Mouse (Mus musculus): ENCODE data around the gene Nat10. TPM values are rescaled to one million over a fixed set of nuclear protein-coding genes. Genes with fewer than 3 reads are reported as not detected.

The Nat10 gene
- polyA plus RNA-seq, 1 experiment from 2014 or later = 28.6 TPM

DNA sequence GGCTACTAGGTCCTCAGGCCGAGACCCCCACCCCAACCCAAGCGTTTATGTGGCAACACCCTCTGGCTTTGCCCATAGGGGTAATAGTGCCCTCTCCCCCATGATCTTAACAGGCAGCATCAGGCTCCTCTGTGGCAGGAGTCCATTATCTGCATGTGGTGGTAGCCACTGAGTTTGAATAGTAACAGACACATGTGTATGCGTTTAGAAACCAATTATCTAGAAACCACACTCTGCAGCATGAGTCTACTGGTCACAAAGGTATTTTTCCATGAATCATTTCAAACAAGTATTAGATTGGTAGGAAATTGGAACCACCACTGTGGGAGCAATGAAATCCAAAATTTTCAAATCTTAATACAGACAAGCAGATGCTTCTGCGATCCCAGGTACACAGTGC lies 75.5 kb downstream of the Nat10 start:
- Histone ChIP-seq H3K27ac (peak overlapping the region; percentile 81), H3K27me3 (no peaks in the 10 kb centered on the region), H3K9me3 (no peaks in the 10 kb centered on the region), H3K9ac (0 out of 2 replicates have a peak overlapping the region, but pooled peaks have one; percentile 13), H3K4me2 (replicated peaks) (peak overlapping the region; percentile 32), H3K36me3 (peaks cover 30% of the 10 kb centered on the region), H3K4me1 (peaks cover 37% of the 10 kb centered on the region), H3K4me3 (no peak overlapping the region)
- 42% methylated on average over 4 of the region's 4 CpGs for WGBS
- ATAC-seq (ENCODE audit: low FRiP score, low read depth) = peak; percentile 39; the same call in 1 of the 2 replicates

DNA sequence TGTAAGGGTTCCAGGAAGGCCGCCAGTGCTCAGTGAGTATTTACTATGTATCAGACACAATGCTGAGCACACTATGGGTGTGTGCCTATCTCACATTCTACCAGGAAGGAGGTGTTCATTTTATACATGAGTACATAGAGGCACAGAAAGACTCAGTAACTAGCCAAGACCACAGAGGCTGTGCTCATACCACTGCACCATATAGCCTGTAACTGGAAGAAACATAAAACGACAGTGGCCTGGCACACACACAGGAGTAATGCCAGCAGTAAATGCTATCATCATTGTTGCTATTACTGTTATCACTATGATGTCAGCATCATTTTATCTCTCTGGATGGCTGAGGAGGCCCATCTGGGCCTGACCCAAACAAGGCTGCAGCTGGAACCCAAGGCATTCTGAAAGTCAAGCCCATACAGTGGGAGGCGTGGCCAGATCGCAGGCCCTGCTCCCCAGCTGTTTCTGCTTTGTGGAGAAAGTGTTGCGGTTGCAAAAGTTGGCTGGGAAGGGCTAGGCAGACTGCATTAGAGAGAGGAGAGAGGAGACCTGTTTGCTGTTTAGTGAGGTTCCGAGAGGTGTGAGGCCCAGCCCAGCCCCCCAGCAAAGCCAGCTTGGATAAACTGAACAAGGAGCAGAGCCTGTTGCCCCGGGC lies 76.0 kb downstream of the Nat10 start:
- peak overlapping the region; percentile 32 for H3K4me2 ChIP-seq (replicated peaks)
- no peaks in the 10 kb centered on the region for H3K9me3 ChIP-seq
- H3K9ac ChIP-seq = 0 out of 2 replicates have a peak overlapping the region, but pooled peaks have one; percentile 13
- H3K27ac ChIP-seq = peak overlapping the region; percentile 81
- peak; percentile 80 for ATAC-seq (ENCODE audit: low FRiP score, low read depth)
- no peaks in the 10 kb centered on the region for H3K27me3 ChIP-seq
- peaks cover 33% of the 10 kb centered on the region for H3K4me1 ChIP-seq
- 30% methylated on average over 7 of the region's 7 CpGs for WGBS
- no peak overlapping the region for H3K4me3 ChIP-seq
- H3K36me3 ChIP-seq = peaks cover 28% of the 10 kb centered on the region

DNA sequence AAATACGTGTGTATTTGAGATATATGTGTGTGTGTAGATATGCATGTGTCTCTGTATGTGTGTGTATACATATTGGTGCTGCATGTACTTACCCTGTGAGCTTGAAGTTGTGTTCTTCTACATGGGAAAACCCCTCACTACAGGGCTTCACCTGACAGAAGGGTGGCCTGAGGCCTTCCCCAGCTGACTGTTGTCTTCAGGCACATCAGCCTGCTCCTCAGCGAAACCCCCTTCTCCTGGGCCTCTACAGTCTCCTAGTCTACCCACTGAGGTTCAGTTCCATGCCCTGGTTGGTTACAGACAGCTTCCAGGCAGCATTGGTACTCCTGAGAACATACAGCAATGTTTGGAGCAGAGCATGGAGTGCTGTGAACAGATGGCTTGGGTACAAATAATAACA lies 76.6 kb downstream of the Nat10 start:
- no peaks in the 10 kb centered on the region for H3K9me3 ChIP-seq

DNA sequence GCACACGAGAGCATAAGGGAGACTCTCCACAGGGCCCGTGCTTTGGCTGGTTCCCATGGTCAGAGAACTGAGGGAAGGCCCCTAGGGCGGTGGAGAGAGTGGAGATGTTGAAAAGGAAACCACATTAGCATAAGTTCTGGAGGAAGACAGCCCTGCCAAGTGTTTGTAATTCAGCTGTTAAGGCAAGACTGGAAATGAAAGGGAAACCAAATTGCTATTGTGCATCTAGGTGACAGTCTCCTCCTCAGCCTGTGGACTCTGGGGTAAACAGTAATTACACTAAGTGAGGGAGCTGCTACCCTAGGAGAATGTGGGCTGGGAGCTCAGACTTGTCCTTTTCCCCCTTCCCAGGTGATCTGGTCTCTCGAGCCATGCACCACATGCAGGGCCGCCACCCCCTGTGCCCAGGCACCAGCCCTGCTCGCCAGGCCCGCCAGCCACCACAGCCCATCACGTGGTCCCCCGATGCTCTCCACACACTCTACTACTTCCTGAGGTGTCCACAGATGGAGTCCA lies 78.1 kb downstream of the Nat10 start:
- Histone ChIP-seq H3K4me1 (peaks cover 51% of the 10 kb centered on the region), H3K9ac (no peak overlapping the region), H3K27me3 (0 out of 2 replicates have a peak, but pooled peaks cover 2% of the 10 kb centered on the region), H3K36me3 (peaks cover 14% of the 10 kb centered on the region; the same call in 1 of the 2 replicates), H3K27ac (no peak overlapping the region), H3K4me3 (no peak overlapping the region), H3K4me2 (replicated peaks) (no peak overlapping the region), H3K9me3 (no peaks in the 10 kb centered on the region)
- WGBS = 83% methylated on average over 9 of the region's 9 CpGs
- no peak for ATAC-seq (ENCODE audit: low FRiP score, low read depth)

More for the DNA sequence above, 76.6 kb downstream of the Nat10 start:
- Histone ChIP-seq H3K4me2 (replicated peaks) (no peak overlapping the region), H3K4me3 (no peak overlapping the region), H3K27me3 (no peaks in the 10 kb centered on the region), H3K4me1 (peaks cover 36% of the 10 kb centered on the region), H3K27ac (no peak overlapping the region), H3K9ac (no peak overlapping the region), H3K36me3 (peaks cover 23% of the 10 kb centered on the region)
- ATAC-seq (ENCODE audit: low FRiP score, low read depth) = no peak
- WGBS = 77% methylated on average over 2 of the region's 2 CpGs

DNA sequence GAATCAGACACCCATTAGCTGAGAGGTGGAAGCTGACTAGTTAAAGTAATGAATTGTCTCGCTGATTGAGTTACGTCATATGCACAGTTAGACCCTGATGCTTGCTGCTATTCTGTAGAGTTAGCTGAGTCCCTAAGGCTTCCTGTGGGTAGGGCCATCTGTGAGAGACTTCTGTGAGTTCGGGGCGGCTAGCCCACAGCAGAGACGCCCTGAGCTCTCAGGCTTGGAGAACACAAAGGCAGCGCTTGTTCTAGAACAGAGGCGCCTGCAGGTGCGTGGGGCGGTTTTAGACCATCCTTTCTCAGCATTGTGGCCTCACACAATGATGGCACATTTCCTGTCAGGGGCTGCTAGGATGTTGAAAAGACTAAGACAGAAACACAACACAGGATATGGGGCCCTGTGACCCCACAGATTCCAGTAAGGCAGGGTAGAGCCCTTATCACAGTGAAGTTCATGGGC lies 78.8 kb downstream of the Nat10 start:
- peaks cover 58% of the 10 kb centered on the region for H3K4me1 ChIP-seq
- 81% methylated on average over 9 of the region's 9 CpGs for WGBS
- no peak for ATAC-seq (ENCODE audit: low FRiP score, low read depth)

DNA sequence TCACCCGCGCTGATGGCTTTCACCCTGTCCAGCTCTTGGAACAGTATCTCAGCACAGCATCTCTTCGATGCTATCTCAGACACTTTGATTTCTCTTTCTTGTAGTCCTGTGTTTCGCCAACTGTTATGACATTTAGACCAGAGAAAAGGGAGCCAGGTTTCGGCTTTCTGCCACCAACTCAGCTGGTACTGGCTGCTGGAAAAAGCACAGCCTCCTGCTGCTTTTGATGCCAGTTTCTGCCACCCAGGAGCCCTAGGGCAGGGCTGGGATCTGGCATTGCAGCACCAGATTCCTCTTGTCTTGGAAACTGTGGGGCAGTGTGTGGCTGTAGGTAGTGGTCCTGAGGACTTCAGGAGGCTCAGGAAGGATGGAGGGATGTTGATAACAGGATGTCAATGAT lies 79.9 kb downstream of the Nat10 start:
- 84% methylated on average over 5 of the region's 5 CpGs for WGBS
- ATAC-seq (ENCODE audit: low FRiP score, low read depth) = no peak

More for the DNA sequence above, 78.8 kb downstream of the Nat10 start:
- Histone ChIP-seq H3K27me3 (0 out of 2 replicates have a peak, but pooled peaks cover 3% of the 10 kb centered on the region), H3K4me3 (no peak overlapping the region), H3K36me3 (peaks cover 10% of the 10 kb centered on the region; the same call in 1 of the 2 replicates), H3K9ac (no peak overlapping the region), H3K4me2 (replicated peaks) (no peak overlapping the region), H3K9me3 (no peaks in the 10 kb centered on the region), H3K27ac (no peak overlapping the region)

DNA sequence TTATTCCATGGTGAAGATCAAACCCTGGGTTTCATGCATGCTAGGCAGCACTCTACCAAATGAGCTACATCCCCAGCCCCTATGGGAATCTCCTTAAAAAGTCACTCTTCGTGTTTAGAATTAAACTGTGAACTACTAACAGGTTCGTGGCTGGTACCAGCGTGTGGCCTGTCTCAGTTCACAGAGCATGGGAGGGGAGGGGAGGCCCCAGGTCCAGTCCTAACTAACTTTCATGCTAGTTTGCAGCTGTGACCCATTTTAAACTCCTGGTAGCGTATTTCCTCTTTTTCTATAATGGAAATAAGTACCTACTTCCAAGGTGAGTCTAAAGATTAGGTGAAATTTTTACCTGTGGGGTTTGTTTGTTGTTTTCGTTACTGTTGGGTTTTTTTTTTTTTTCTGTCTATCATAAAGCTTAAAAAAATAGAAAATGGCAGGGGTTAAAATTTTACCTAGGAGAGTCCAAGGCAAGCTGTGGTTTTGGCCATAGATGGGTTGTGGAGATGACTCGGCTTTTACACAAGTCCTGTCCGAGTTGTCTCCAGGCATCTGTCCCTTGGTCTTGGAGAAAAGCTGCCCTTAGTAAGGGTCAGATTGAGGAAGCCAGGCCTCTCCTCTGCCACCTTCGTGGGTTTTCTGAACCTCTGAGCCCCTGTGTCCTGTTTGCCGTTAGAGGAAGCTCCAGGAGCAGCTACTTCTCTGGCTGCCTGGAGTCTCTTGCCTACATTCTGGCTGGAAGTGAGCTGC lies 80.5 kb downstream of the Nat10 start:
- no peak for ATAC-seq (ENCODE audit: low FRiP score, low read depth)
- Histone ChIP-seq H3K27me3 (0 out of 2 replicates have a peak, but pooled peaks cover 3% of the 10 kb centered on the region), H3K4me2 (replicated peaks) (no peak overlapping the region), H3K9ac (no peak overlapping the region), H3K36me3 (0 out of 2 replicates have a peak, but pooled peaks cover 6% of the 10 kb centered on the region), H3K27ac (no peak overlapping the region), H3K9me3 (no peaks in the 10 kb centered on the region), H3K4me3 (no peak overlapping the region), H3K4me1 (peaks cover 56% of the 10 kb centered on the region)
- 62% methylated on average over 9 of the region's 9 CpGs for WGBS

More for the DNA sequence above, 79.9 kb downstream of the Nat10 start:
- Histone ChIP-seq H3K9me3 (no peaks in the 10 kb centered on the region), H3K27ac (no peak overlapping the region), H3K4me1 (peaks cover 59% of the 10 kb centered on the region), H3K27me3 (0 out of 2 replicates have a peak, but pooled peaks cover 3% of the 10 kb centered on the region), H3K4me2 (replicated peaks) (no peak overlapping the region), H3K36me3 (0 out of 2 replicates have a peak, but pooled peaks cover 6% of the 10 kb centered on the region), H3K9ac (no peak overlapping the region), H3K4me3 (no peak overlapping the region)

DNA sequence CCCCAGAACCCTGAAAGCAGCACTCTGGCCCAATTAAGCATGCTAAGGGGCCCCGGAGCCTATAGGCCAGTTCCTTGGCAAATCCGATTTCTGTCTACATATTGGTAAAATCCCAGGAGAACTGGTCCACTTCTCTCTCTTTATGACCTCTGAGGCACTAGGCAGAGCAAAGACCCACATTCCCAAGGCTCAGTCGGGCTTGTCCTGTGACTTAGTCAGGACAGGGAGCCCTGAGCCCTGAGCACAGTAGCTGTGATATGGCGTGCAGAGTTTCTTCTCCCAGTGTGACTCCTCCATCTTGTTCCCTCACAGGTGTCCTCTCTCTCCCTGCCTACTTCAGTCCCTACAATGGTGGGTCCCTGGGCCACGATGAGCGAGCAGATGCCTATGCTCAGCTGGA lies 82.6 kb downstream of the Nat10 start:
- 82% methylated on average over 6 of the region's 6 CpGs for WGBS
- no peak for ATAC-seq (ENCODE audit: low FRiP score, low read depth)
- H3K4me1 ChIP-seq = peaks cover 43% of the 10 kb centered on the region

DNA sequence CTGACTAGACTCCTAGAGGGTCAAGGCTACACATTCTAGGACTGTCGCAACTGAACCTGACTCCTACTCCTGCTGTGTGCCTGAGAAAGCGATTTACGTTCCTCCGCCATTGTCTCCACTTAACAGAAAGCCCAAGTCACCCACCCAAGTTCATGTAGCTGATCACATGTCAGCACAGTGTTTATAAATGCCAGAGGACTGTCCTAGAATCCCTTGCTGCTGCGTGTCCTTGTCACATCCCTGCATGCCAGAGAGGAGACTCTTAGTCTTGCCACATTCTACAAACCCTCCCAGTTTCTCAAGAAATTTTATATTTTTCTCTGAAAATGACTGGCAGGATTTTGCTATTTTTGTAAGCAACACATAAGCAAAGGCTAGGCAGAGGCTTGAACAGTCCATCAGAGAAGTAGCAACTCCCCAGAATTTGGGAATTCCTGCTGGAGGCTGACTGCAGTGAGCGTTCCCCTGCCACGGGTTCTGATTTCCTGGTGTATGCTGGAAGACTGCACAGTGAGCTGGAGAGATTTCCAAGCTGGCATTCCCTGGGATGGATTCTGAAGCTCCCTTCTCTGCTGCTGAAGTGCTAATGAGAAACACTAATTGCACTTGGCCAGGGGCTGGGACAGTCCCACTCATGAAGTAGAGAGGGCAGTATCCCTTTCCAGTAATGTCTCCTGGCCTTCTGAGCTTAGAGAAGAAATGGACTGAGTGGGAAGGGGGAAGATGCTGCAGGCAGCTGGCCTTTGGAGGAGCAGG lies 83.3 kb downstream of the Nat10 start:
- 0 out of 2 replicates have a peak, but pooled peaks cover 3% of the 10 kb centered on the region for H3K27me3 ChIP-seq
- ATAC-seq (ENCODE audit: low FRiP score, low read depth) = no peak
- no peak overlapping the region; the same call in 1 of the 2 replicates for H3K27ac ChIP-seq
- 69% methylated on average over 7 of the region's 7 CpGs for WGBS
- no peak overlapping the region for H3K4me2 ChIP-seq (replicated peaks)
- H3K9ac ChIP-seq = no peak overlapping the region
- no peaks in the 10 kb centered on the region for H3K36me3 ChIP-seq
- peaks cover 46% of the 10 kb centered on the region for H3K4me1 ChIP-seq
- no peaks in the 10 kb centered on the region for H3K9me3 ChIP-seq
- no peak overlapping the region for H3K4me3 ChIP-seq

More for the DNA sequence above, 82.6 kb downstream of the Nat10 start:
- Histone ChIP-seq H3K36me3 (0 out of 2 replicates have a peak, but pooled peaks cover 4% of the 10 kb centered on the region), H3K9me3 (no peaks in the 10 kb centered on the region), H3K9ac (no peak overlapping the region), H3K4me2 (replicated peaks) (no peak overlapping the region), H3K27ac (no peak overlapping the region), H3K27me3 (0 out of 2 replicates have a peak, but pooled peaks cover 3% of the 10 kb centered on the region), H3K4me3 (no peak overlapping the region)

DNA sequence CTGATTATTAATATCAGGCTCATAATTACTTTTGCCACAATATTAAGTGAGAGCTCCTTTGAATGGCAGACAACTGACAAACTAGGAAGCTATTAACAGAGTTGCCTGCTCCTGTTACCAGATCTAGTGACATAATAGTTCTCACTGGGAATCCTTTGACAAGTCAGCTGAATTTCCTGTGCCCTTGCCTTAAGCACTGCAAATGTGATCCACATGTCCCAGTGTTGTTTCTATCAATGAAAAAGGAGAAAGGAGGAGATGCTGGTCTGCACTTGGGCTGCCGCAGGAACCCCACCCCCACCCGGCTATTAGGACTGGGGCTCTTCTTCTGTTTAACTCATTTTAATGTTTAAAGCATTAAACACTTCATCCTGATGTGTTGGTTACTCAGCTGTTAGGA lies 84.3 kb downstream of the Nat10 start:
- no peaks in the 10 kb centered on the region for H3K9me3 ChIP-seq
- 0 out of 2 replicates have a peak, but pooled peaks cover 3% of the 10 kb centered on the region for H3K27me3 ChIP-seq
- ATAC-seq (ENCODE audit: low FRiP score, low read depth) = peak; percentile 42; the same call in 1 of the 2 replicates
- no peak overlapping the region for H3K4me3 ChIP-seq
- WGBS = 9% methylated on average over 2 of the region's 2 CpGs
- H3K4me2 ChIP-seq (replicated peaks) = no peak overlapping the region
- H3K9ac ChIP-seq = no peak overlapping the region
- no peak overlapping the region for H3K27ac ChIP-seq
- peaks cover 49% of the 10 kb centered on the region for H3K4me1 ChIP-seq
- no peaks in the 10 kb centered on the region for H3K36me3 ChIP-seq

DNA sequence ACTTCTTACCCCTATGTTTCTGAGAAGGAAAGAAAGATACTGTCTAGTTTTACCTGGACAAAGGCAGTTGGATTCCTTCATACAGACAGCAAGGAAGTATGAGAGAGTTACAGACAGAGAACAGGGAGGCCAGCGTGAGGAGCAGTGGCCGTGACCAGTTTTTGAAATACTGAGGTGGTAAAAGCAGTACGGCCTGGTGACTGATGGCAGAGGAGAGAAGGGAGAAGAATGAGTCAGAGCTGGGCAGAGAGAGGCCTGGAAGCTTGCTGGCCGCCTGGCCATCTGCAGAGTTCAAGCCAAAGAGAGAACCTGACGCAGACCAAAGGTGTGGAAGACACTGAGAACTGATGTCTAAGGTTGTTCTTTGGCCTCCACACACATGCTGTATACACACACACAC lies 85.7 kb downstream of the Nat10 start:
- H3K9ac ChIP-seq = no peak overlapping the region

More for the DNA sequence above, 85.7 kb downstream of the Nat10 start:
- WGBS = 85% methylated on average over 5 of the region's 5 CpGs
- no peak for ATAC-seq (ENCODE audit: low FRiP score, low read depth)
- Histone ChIP-seq H3K27ac (no peak overlapping the region), H3K9me3 (no peaks in the 10 kb centered on the region), H3K36me3 (no peaks in the 10 kb centered on the region), H3K4me3 (no peak overlapping the region), H3K4me2 (replicated peaks) (no peak overlapping the region), H3K27me3 (0 out of 2 replicates have a peak, but pooled peaks cover 3% of the 10 kb centered on the region), H3K4me1 (peaks cover 55% of the 10 kb centered on the region)

Measured in limb, embryonic 13.5 days (tissue).